8 mouse cellular contexts compared by ENCODE assay signal in genomic region chr19:24621610-24622220, GRCm38 (mm10). TPM values are rescaled to one million over a fixed set of nuclear protein-coding genes. Genes with fewer than 3 reads are reported as not detected.
DNase-seq lines count a peak whose midpoint lies in the region; ATAC-seq lines count a peak whose summit lies in the region.

No protein-coding gene starts in this region.

- 31% methylated on average over 8 of the region's 8 CpGs for WGBS in forebrain, embryonic 11.5 days
- 34% methylated on average over 8 of the region's 8 CpGs for WGBS in hindbrain, embryonic 11.5 days

- H3K27me3 ChIP-seq in forebrain, embryonic 11.5 days (ENCODE audit: control insufficient read depth, insufficient read depth, low read length): no peaks in the 10 kb centered on the region
- H3K27me3 ChIP-seq in hindbrain, embryonic 11.5 days (ENCODE audit: control insufficient read depth, insufficient read depth, low read length): no peaks in the 10 kb centered on the region

- H3K4me3 ChIP-seq in forebrain, embryonic 11.5 days (ENCODE audit: low read depth, low read length): no peak overlapping the region
- H3K4me3 ChIP-seq in hindbrain, embryonic 11.5 days (ENCODE audit: low read depth, low read length): no peak overlapping the region

- no peak overlapping the region for H3K9ac ChIP-seq in forebrain, embryonic 11.5 days (ENCODE audit: low read length)
- no peak overlapping the region for H3K9ac ChIP-seq in hindbrain, embryonic 11.5 days (ENCODE audit: low read depth, low read length)

- no peaks in the 10 kb centered on the region for H3K9me3 ChIP-seq in forebrain, embryonic 11.5 days (ENCODE audit: control insufficient read depth, low read length)
- no peaks in the 10 kb centered on the region for H3K9me3 ChIP-seq in hindbrain, embryonic 11.5 days (ENCODE audit: control insufficient read depth, low read length)

- no peaks in the 10 kb centered on the region for H3K36me3 ChIP-seq in forebrain, embryonic 11.5 days (ENCODE audit: control insufficient read depth, insufficient read depth, low read length)
- H3K36me3 ChIP-seq in hindbrain, embryonic 11.5 days (ENCODE audit: control insufficient read depth, insufficient read depth, low read length): no peaks in the 10 kb centered on the region

- no peak overlapping the region for H3K27ac ChIP-seq in forebrain, embryonic 11.5 days (ENCODE audit: low read depth, low read length)
- no peak overlapping the region for H3K27ac ChIP-seq in hindbrain, embryonic 11.5 days (ENCODE audit: low read depth, low read length)

- peak; percentile 89 for DNase-seq in NIH3T3 (ENCODE audit: low read depth)
- peak; percentile 55 for DNase-seq in c-Kit-negative CD71-positive TER-119-positive erythroid progenitor cells, embryonic 14.5 days (ENCODE audit: low read depth, low spot score)
- DNase-seq in forebrain, embryonic 11.5 days (ENCODE audit: low spot score): peak; percentile 89
- peak; percentile 88 for DNase-seq in hindbrain, embryonic 11.5 days (ENCODE audit: low spot score)
- peak; percentile 56 to 60 for DNase-seq in layer of hippocampus, postnatal 36 days
- DNase-seq in mesoderm, embryonic 11.5 days (ENCODE audit: low read depth, low spot score): peak; percentile 80
- DNase-seq in right cerebral cortex, postnatal 36 days (ENCODE audit: low spot score in 2 of 2): peak; percentile 22 to 24
- DNase-seq in yolk sac, embryonic 10.5 days (ENCODE audit: low spot score): peak; percentile 39

- no peak overlapping the region for H3K4me2 ChIP-seq in forebrain, embryonic 11.5 days (ENCODE audit: low read depth, low read length, severe bottlenecking)
- H3K4me2 ChIP-seq in hindbrain, embryonic 11.5 days (replicated peaks; ENCODE audit: low read depth, low read length): no peak overlapping the region

- no peaks in the 10 kb centered on the region for H3K4me1 ChIP-seq in forebrain, embryonic 11.5 days (replicated peaks; ENCODE audit: control insufficient read depth, insufficient read depth, low read length)
- H3K4me1 ChIP-seq in hindbrain, embryonic 11.5 days (replicated peaks; ENCODE audit: control insufficient read depth, insufficient read depth, low read length): no peaks in the 10 kb centered on the region

- ATAC-seq in forebrain, embryonic 11.5 days (replicated peaks; ENCODE audit: low FRiP score): peak; percentile 71
- peak; percentile 60; the same call in 1 of the 2 replicates for ATAC-seq in hindbrain, embryonic 11.5 days (ENCODE audit: low FRiP score)

RNA-seq across cellular contexts. Expression of gene Tmem252, which starts 52.1 kb away (rescaled TPM):
- 0.69 and 0.83 TPM in 2 replicates for polyA plus RNA-seq in forebrain, embryonic 11.5 days (2014; fragmentation: Nextera tagmentation; extraction: Ambion mirVana)
- 0.57 and 0.88 TPM in 2 replicates for polyA plus RNA-seq in hindbrain, embryonic 11.5 days (2014; fragmentation: Nextera tagmentation; extraction: Ambion mirVana)
- total RNA-seq in layer of hippocampus, postnatal 36 days (2021): 1 to 10 TPM in 1 of 2 experiments, under 1 TPM in 1; 0.35 to 1.0 TPM

Comparison
In these comparisons a context has a peak if more than half of its experiments do, and no peak if none do; other contexts are left out.
1. DNase-seq: peak in every context shown above with its lines; median percentile 89 in NIH3T3; 89 in forebrain, embryonic 11.5 days; 88 in hindbrain, embryonic 11.5 days; 80 in mesoderm, embryonic 11.5 days; 58 in layer of hippocampus, postnatal 36 days; 55 in c-Kit-negative CD71-positive TER-119-positive erythroid progenitor cells, embryonic 14.5 days; 39 in yolk sac, embryonic 10.5 days; 23 in right cerebral cortex, postnatal 36 days.